Mouse (Mus musculus) heart, embryonic 12.5 days (tissue): ENCODE data around the gene Rps6ka5. TPM values are rescaled to one million over a fixed set of nuclear protein-coding genes. Genes with fewer than 3 reads are reported as not detected.

Experiments
- ATAC-seq: fragments of 200-750 bp; cut with Nextera tagmentation; 2 replicates; pipeline ENCODE4 v1.8.0; 2017; ENCODE audit warnings: moderate TSS enrichment, moderate library complexity; ENCODE audit not compliant: insufficient number of reproducible peaks, low FRiP score
- H3K27ac ChIP-seq: fragments of 300-500 bp; sonication (generic); 2 replicates; pipeline ENCODE4 v1.5.1; 2016; ENCODE audit warnings: mild to moderate bottlenecking, moderate library complexity; ENCODE audit not compliant: poor library complexity, severe bottlenecking
- H3K27me3 ChIP-seq: fragments of 300-500 bp; sonication (generic); replicated peaks from 2 replicates; pipeline ENCODE4 v1.6.1; 2016; ENCODE audit warnings: mild to moderate bottlenecking, moderate library complexity
- H3K36me3 ChIP-seq: fragments of 300-500 bp; sonication (generic); 2 replicates; pipeline ENCODE4 v1.6.1; 2016; ENCODE audit warnings: mild to moderate bottlenecking, moderate library complexity
- H3K4me1 ChIP-seq: fragments of 300-500 bp; sonication (generic); replicated peaks from 2 replicates; pipeline ENCODE4 v1.6.1; 2016; ENCODE audit warnings: mild to moderate bottlenecking
- H3K4me2 ChIP-seq: fragments of 300-500 bp; sonication (generic); 2 replicates; pipeline ENCODE4 v1.6.1; 2016; ENCODE audit warnings: mild to moderate bottlenecking, moderate library complexity
- H3K4me3 ChIP-seq: fragments of 300-500 bp; sonication (generic); 2 replicates; pipeline ENCODE4 v1.5.1; 2016; ENCODE audit warnings: mild to moderate bottlenecking
- H3K9ac ChIP-seq: fragments of 300-500 bp; sonication (generic); 2 replicates; pipeline ENCODE4 v1.6.1; 2016; ENCODE audit warnings: mild to moderate bottlenecking, moderate library complexity
- H3K9me3 ChIP-seq: fragments of 300-500 bp; sonication (generic); replicated peaks from 2 replicates; pipeline ENCODE4 v1.6.1; 2016; ENCODE audit warnings: mild to moderate bottlenecking, moderate library complexity
- WGBS: fragments of 180-500 bp; shearing (Covaris S2); methylation state at CpG from one replicate; pipeline ENCODE4 v1.1.7; 2016; 5-methylcytosine and 5-hydroxymethylcytosine counted together
- polyA plus RNA-seq: library from polyadenylated mRNA; unstranded; fragments of >200 nt; fragmentation: Nextera tagmentation; extraction: Ambion mirVana; gene quantifications from 2 replicates; pipeline ENCODE4 v1.2.1, GENCODE M21; 2016

Rps6ka5 gene
- polyA plus RNA-seq, 1 experiment from 2014 or later, result 5.4 TPM

DNA sequence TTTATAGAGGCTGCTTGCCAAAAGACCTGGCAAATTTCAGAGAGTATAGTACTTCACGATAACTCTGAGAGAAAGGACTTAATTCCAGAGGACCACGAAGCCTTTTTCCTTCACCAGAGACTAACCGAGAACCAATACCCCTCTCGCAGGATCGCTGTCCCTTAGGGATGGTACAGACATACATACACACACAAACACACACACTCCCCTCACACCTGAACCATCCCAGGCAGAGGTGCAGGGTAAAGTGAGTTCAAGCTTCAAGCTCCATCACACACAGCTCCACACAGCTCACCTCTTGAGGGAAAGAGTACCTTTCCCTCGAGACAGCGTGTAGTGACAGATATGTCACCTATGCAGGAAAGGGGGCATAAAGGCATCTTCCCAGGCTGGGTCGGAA lies 2.6 kb downstream of the Rps6ka5 start:
- 1% methylated on average over 8 of the region's 8 CpGs for WGBS
- H3K27me3 ChIP-seq, result no peaks in the 10 kb centered on the region
- no peak for ATAC-seq
- no peaks in the 10 kb centered on the region for H3K9me3 ChIP-seq
- H3K4me3 ChIP-seq, result peak overlapping the region; percentile 74
- H3K27ac ChIP-seq, result peak overlapping the region; percentile 95
- peak overlapping the region; percentile 89 for H3K4me2 ChIP-seq
- peaks cover 5% of the 10 kb centered on the region for H3K4me1 ChIP-seq
- H3K36me3 ChIP-seq, result no peaks in the 10 kb centered on the region
- H3K9ac ChIP-seq, result peak overlapping the region; percentile 82

DNA sequence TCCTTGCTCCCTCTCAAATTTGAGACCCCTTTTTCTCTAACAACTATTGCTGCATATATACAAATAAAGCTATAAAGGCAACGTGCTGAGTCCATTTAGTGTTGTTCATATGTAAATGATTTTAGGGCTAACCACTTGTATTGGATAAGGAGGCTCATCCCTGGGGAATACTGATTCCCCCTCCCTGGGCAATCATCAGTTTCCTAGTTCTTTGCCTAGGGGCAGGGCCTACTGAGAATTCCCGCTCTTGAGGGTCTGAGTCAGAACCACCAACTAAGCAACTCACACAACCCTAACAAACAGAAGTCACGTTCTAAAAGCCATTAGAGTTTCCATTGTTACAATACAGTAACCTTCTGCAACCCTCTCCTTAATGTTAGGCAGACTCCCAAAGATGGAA lies 6.0 kb downstream of the Rps6ka5 start:
- no peak for ATAC-seq
- H3K27ac ChIP-seq, result no peak overlapping the region
- H3K4me3 ChIP-seq, result no peak overlapping the region
- WGBS, result 61% methylated on average over 3 of the region's 3 CpGs
- no peaks in the 10 kb centered on the region for H3K27me3 ChIP-seq
- H3K9me3 ChIP-seq, result no peaks in the 10 kb centered on the region
- H3K36me3 ChIP-seq, result no peaks in the 10 kb centered on the region
- H3K4me2 ChIP-seq, result no peak overlapping the region
- H3K9ac ChIP-seq, result no peak overlapping the region
- H3K4me1 ChIP-seq, result peaks cover 11% of the 10 kb centered on the region

DNA sequence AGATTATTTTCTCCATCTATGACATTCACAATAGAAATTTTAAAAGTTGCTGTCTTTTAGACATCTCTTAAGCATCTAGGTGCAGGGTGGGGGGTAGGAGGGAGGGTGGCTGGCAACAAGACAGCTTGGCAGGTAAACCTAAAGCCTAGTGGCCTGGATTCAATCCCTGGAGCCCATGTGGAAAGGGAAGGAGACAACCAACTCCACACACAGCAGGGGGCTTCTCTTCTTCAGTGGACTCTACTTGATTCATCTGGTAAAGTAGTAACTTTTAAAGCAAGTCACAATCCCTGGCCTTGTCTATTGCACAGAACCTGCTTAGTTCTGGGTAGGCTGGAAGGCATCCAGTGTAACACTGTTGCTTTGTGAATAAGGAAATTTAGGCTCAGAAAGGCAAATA lies 9.3 kb downstream of the Rps6ka5 start:
- no peaks in the 10 kb centered on the region for H3K9me3 ChIP-seq

DNA sequence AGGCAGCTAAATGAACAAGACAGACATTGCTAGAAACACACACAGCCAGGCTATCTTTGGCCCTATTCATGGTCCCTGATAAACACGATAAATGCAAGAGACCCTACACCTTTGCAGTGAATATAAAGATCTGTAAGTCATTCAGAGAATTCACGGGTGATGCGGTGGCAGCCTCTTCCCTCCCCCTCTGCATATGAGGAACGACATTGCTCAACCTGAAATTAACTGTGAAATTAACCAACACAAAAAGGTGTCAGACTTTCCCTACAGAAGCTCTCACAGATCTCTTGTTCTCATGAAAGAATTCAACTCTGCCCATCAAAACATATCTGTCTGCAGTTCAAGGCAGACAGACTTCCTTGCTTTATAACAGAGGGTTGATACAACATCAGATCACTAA lies 9.8 kb downstream of the Rps6ka5 start:
- no peak for ATAC-seq
- Histone ChIP-seq H3K27ac (no peak overlapping the region), H3K4me1 (peaks cover 7% of the 10 kb centered on the region), H3K27me3 (no peaks in the 10 kb centered on the region), H3K4me2 (no peak overlapping the region), H3K4me3 (no peak overlapping the region), H3K36me3 (no peaks in the 10 kb centered on the region), H3K9ac (no peak overlapping the region), H3K9me3 (no peaks in the 10 kb centered on the region)
- 43% methylated on average over 4 of the region's 4 CpGs for whole genome bisulfite sequencing

More for the DNA sequence above, 9.3 kb downstream of the Rps6ka5 start:
- H3K9ac ChIP-seq, result no peak overlapping the region
- peaks cover 6% of the 10 kb centered on the region for H3K4me1 ChIP-seq
- no peaks in the 10 kb centered on the region for H3K27me3 ChIP-seq
- H3K27ac ChIP-seq, result no peak overlapping the region
- no peaks in the 10 kb centered on the region for H3K36me3 ChIP-seq
- H3K4me3 ChIP-seq, result no peak overlapping the region
- no peak for ATAC-seq
- H3K4me2 ChIP-seq, result no peak overlapping the region

DNA sequence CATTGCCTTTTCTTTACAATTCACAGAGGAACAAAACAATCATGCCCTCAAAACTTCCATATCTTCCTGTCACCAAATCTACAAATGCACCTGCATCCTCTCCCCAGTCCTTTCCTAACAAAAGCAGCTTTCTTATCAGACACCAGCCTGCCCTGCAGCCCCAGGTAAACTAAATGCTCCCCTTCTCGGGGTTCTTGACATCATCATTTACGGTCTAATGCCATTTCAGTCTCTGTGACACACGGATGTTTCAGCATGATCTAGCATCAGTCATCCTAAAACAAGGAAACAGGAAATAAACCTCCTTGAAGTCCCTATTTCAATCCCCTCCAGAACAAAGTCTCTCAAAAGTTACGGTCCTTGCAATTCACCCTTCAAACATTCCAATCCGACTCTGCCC lies 15.0 kb downstream of the Rps6ka5 start:
- Histone ChIP-seq H3K27me3 (no peaks in the 10 kb centered on the region), H3K4me2 (no peak overlapping the region), H3K36me3 (no peaks in the 10 kb centered on the region), H3K9me3 (no peaks in the 10 kb centered on the region), H3K27ac (no peak overlapping the region), H3K9ac (no peak overlapping the region), H3K4me1 (peaks cover 21% of the 10 kb centered on the region), H3K4me3 (no peak overlapping the region)
- WGBS, result 47% methylated on average over 5 of the region's 5 CpGs
- ATAC-seq, result no peak

DNA sequence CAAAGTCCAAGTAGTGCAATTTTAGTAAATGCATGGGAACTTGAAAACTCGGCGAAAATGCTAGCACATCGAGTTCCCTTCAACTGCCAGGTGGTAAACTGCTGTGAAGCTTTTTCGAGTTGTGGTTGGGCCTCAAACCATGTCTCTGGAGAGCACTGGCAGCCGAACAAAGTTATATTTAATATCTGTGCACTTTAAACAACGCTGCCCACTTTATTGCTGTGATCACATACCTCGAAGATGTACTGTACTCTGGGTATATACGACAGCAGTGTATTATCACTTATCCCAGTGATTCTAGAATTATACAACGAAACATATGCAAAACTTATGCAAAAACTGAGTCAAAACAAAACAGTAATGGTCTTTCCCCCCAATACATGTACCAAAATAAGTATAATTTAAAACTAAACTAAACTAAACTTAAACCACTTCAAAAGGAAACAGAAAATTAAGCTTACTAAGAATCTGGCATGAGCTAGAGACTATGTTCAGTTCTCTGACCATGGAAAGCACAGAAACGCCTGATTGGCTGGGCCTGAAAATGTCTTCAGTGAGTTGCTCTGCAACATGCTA lies 15.6 kb downstream of the Rps6ka5 start:
- Histone ChIP-seq H3K9ac (no peak overlapping the region), H3K4me3 (no peak overlapping the region), H3K27ac (no peak overlapping the region), H3K9me3 (no peaks in the 10 kb centered on the region), H3K27me3 (no peaks in the 10 kb centered on the region), H3K4me2 (no peak overlapping the region), H3K4me1 (peaks cover 18% of the 10 kb centered on the region), H3K36me3 (no peaks in the 10 kb centered on the region)
- 67% methylated on average over 10 of the region's 10 CpGs for WGBS
- ATAC-seq, result no peak

DNA sequence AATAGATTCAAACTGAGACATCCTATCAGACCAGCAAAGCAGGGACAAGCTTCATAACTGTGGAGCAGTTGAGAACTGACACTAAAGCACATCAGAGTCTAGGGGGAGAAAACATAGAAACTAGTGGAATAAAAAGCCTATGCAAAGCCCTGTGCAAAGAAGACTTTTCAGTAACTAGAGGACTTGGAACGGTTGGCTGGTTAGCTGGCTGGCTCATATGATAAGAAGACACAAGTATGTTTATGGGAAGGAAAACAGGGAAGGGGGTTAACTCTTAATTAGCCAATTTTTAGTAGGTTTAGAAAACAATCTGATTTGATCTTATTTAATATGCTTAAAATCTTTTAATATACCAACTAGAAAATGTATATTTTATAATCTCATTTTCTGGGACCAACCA lies 16.4 kb downstream of the Rps6ka5 start:
- no peak overlapping the region for H3K4me2 ChIP-seq
- H3K4me1 ChIP-seq, result peaks cover 18% of the 10 kb centered on the region
- H3K9me3 ChIP-seq, result no peaks in the 10 kb centered on the region
- no peaks in the 10 kb centered on the region for H3K36me3 ChIP-seq
- H3K27me3 ChIP-seq, result no peaks in the 10 kb centered on the region
- WGBS, result 0% methylated on average over 1 of the region's 1 CpGs
- ATAC-seq, result no peak
- H3K4me3 ChIP-seq, result no peak overlapping the region
- H3K27ac ChIP-seq, result no peak overlapping the region
- H3K9ac ChIP-seq, result no peak overlapping the region

DNA sequence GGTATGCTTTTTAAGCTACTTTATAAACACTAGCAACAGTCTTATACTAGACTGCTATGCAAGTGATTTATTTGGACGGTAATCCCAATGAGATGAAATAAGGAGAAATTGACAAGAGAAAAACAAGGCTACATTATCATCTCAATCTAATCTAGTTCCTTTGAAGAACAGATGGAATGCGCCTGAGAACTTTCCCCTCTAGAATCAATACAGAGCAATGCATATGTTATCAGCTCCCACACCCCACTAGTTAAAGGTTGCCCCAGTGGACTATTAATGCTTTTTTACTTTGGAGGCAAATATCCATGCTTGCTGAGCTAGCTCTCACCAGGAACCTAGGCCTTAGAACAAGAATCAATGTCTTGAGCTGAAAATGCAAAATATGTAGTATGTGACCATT lies 19.5 kb downstream of the Rps6ka5 start:
- H3K4me3 ChIP-seq, result no peak overlapping the region
- no peak for ATAC-seq
- H3K36me3 ChIP-seq, result no peaks in the 10 kb centered on the region
- no peak overlapping the region for H3K4me2 ChIP-seq
- H3K27ac ChIP-seq, result no peak overlapping the region
- H3K9ac ChIP-seq, result no peak overlapping the region
- WGBS, result 78% methylated on average over 2 of the region's 2 CpGs
- H3K27me3 ChIP-seq, result no peaks in the 10 kb centered on the region
- H3K4me1 ChIP-seq, result peaks cover 23% of the 10 kb centered on the region
- H3K9me3 ChIP-seq, result no peaks in the 10 kb centered on the region

DNA sequence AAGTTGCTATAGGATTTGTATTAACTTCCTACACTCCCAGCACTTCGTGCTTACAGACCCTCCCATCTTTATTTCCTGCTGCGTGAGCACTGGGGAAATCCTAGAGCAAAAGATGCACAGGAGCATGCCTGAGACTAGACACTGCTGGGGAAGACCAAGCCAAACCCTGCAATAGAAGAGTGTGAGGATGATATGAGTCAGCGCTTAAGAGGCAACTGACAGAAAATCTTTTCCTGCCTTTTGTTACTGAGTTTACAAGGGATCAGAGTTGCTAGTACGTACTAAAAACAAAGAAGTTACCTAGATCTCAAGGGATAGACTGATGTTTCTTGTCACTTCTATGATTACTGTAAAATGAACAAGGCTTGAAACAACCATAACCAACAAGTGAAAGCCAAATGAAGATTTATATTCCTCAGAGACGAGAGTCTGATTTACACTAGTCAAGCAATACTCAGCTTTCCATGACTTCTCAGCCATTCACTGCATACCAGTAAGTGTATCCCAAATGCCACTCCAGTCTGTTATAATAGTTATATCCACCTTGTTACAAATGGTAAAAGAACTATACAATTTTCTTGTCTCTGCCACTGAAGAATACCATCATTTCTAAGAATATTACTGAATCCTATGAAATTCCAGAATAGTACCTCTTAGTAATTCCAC lies 21.6 kb downstream of the Rps6ka5 start:
- Histone ChIP-seq H3K27ac (no peak overlapping the region), H3K4me1 (peaks cover 12% of the 10 kb centered on the region), H3K9me3 (no peaks in the 10 kb centered on the region), H3K4me2 (0 out of 2 replicates have a peak overlapping the region, but pooled peaks have one; percentile 33), H3K27me3 (no peaks in the 10 kb centered on the region), H3K9ac (no peak overlapping the region), H3K36me3 (no peaks in the 10 kb centered on the region), H3K4me3 (no peak overlapping the region)
- no peak for ATAC-seq
- WGBS, result 59% methylated on average over 5 of the region's 5 CpGs

DNA sequence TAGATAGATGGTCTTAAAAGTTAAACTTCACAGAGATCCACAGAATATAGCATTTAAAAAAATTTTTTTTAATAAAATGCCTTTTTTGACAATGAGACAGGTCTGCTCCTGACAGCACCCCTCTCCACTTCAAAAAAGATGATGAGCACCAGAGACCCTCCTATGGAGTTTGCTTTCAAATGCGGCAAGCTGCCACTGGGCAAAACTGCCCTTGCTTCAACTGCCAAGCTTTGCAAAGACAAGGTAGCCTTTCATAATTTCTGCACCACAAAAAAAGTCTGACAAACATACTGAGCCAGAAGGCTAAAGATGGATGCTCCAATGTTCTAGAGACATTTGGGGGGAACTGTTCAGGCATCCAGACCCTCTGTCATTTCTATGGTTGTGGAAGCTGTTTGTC lies 28.8 kb downstream of the Rps6ka5 start:
- Histone ChIP-seq H3K36me3 (no peaks in the 10 kb centered on the region), H3K27ac (no peak overlapping the region), H3K4me1 (0 out of 2 replicates have a peak, but pooled peaks cover 2% of the 10 kb centered on the region), H3K4me2 (no peak overlapping the region), H3K9ac (no peak overlapping the region), H3K27me3 (no peaks in the 10 kb centered on the region), H3K4me3 (no peak overlapping the region), H3K9me3 (no peaks in the 10 kb centered on the region)
- WGBS, result 95% methylated on average over 1 of the region's 1 CpGs
- ATAC-seq, result no peak

DNA sequence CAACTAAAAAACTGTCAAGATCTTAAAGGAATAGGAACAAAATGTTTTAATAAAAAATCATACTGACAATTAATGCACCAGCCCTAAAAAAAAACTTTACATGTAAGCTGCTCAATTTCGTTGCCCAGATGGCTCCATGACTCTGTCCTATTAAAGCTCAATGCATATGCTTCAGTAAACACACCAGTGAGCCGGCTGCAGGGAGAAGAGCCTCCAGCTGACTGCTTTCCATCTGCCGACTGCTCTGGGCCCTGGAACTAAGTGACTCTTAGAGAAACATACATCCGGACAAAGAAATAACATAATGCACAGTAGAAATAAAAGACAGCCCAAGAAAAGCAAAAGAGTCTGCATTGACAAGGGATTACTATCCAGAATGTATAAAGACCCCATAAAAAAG lies 30.2 kb downstream of the Rps6ka5 start:
- no peak overlapping the region for H3K27ac ChIP-seq
- ATAC-seq, result no peak
- H3K4me2 ChIP-seq, result no peak overlapping the region
- no peaks in the 10 kb centered on the region for H3K36me3 ChIP-seq
- H3K4me3 ChIP-seq, result no peak overlapping the region
- H3K9ac ChIP-seq, result no peak overlapping the region
- 47% methylated on average over 4 of the region's 4 CpGs for WGBS
- H3K4me1 ChIP-seq, result peaks cover 12% of the 10 kb centered on the region
- H3K27me3 ChIP-seq, result no peaks in the 10 kb centered on the region
- H3K9me3 ChIP-seq, result no peaks in the 10 kb centered on the region

DNA sequence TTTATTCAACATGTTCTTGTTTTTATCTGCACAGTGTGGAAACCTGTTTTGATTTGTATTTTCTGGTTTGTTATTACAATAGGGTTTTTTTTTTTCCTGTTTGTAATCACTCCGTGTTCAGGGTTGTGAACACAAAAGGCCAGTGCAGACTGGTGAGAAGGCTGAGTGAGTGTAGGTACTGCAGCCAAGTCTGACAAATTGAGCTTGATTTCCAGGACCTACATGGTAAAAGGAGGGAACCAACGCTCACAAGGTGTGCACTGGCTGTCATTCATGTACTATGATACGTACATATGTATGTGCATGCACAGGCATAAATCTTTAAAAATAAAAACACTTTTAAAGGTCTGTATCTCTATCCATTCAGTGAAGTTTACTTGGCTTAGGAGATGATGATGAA lies 31.5 kb downstream of the Rps6ka5 start:
- ATAC-seq, result no peak
- H3K4me2 ChIP-seq, result no peak overlapping the region
- 77% methylated on average over 3 of the region's 3 CpGs for WGBS
- no peak overlapping the region for H3K4me3 ChIP-seq
- no peaks in the 10 kb centered on the region for H3K27me3 ChIP-seq
- H3K27ac ChIP-seq, result no peak overlapping the region
- H3K4me1 ChIP-seq, result peaks cover 12% of the 10 kb centered on the region
- H3K36me3 ChIP-seq, result no peaks in the 10 kb centered on the region
- no peaks in the 10 kb centered on the region for H3K9me3 ChIP-seq
- H3K9ac ChIP-seq, result no peak overlapping the region
